Mouse (Mus musculus): ENCODE data around the gene Dll4. TPM values are rescaled to one million over a fixed set of nuclear protein-coding genes. Genes with fewer than 3 reads are reported as not detected.

Dll4 gene
- polyA plus RNA-seq, 1 experiment from 2014 or later, result 5.5 TPM

DNA sequence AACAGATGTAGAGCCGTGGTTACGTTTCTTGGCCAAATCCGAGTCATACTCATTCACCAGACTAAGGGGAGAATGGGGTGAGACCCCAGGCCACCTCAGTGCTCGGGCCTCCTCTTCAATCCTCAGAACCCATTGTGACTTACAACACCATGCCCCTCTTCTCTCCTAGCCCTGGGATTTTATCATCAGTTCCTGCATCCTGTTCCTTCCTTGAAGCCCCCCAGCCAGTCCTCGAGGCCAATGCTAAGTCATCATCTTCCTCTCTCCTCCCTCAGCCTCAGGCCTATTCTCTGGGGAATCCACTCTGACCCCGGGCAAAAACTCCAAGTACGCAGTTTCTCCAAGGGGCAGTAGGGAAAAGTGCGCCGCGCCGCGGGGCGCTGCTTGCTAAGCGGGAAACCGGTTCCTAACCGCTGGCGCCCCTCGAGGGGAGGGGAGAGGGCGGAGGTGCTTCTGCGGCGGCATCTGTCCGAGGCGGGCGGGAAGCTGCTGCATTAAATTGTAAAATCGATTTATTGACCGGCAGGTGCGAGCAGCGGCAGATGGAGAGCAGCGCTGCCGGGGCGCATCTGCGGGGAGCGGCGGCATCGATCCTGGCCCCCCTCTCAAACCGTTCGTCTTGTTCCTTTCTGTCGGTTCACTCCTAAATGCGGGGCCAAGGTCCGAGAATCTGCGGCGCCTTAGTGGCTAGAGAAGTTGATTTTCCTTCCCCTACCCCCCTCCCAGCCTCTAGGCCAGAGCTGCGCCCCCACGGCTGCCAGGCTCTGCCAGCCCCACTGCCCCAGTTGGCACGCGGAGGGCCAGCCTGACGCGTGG is 3.6 kb upstream of the Dll4 start:
- Histone ChIP-seq H3K9ac (replicated peaks; ENCODE audit: low read depth, low read length) (peak overlapping the region; percentile 50), H3K4me2 (ENCODE audit: low read length) (peak overlapping the region; percentile 77), H3K4me1 (replicated peaks; ENCODE audit: control insufficient read depth, insufficient read depth, low read length) (peaks cover 54% of the 10 kb centered on the region), H3K36me3 (ENCODE audit: control insufficient read depth, insufficient read depth) (no peaks in the 10 kb centered on the region), H3K4me3 (replicated peaks; ENCODE audit: low read length) (peak overlapping the region; percentile 42), H3K27ac (ENCODE audit: low read length) (no peak overlapping the region), H3K9me3 (ENCODE audit: control insufficient read depth, low read length) (no peaks in the 10 kb centered on the region), H3K27me3 (replicated peaks; ENCODE audit: control insufficient read depth, insufficient read depth, low read length) (peaks cover 64% of the 10 kb centered on the region)
- no peak for ATAC-seq
- WGBS, result 1% methylated on average over 48 of the region's 48 CpGs

DNA sequence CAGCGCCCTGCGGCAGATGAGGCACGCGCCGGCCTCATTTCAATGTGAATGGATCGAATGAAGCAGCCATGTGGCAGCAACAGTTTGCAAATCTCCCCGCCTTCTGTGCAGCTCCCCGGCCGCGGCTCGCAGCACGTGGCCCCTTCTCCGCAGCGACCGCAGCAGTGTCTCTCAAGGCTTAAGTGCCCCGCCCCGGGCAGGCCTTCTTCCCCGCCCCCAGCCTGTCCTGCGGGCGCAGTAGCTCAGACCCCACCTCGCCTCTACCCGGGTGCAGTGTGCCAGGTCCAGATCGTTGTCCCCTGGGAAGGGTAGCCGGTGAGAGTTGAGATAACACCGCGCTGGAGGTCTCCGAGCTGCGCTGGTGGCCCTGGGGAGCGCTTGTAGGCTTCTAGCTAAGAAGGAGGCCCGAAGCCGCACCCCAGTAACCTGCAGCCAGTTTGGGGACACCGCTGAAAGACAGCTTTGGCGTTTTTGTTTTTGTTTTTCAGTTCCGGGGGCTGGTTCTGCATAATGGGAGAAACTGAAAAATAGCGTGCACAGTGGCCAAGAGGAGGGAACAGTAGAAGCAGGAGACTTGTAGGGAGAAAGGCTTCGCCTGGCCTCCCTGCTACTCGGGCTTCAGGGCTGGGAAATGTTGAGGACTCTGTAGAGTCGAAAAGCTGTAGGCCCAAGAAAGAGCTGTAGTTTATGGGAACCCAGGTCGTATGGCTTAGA is 2.8 kb upstream of the Dll4 start:
- 2% methylated on average over 39 of the region's 39 CpGs for WGBS
- Histone ChIP-seq H3K36me3 (ENCODE audit: control insufficient read depth, insufficient read depth) (no peaks in the 10 kb centered on the region), H3K9me3 (ENCODE audit: control insufficient read depth, low read length) (no peaks in the 10 kb centered on the region), H3K9ac (replicated peaks; ENCODE audit: low read depth, low read length) (peak overlapping the region; percentile 50), H3K27ac (ENCODE audit: low read length) (no peak overlapping the region), H3K27me3 (replicated peaks; ENCODE audit: control insufficient read depth, insufficient read depth, low read length) (peaks cover 64% of the 10 kb centered on the region), H3K4me3 (replicated peaks; ENCODE audit: low read length) (peak overlapping the region; percentile 42), H3K4me1 (replicated peaks; ENCODE audit: control insufficient read depth, insufficient read depth, low read length) (peaks cover 57% of the 10 kb centered on the region), H3K4me2 (ENCODE audit: low read length) (peak overlapping the region; percentile 77)
- peak; percentile 86 for ATAC-seq

DNA sequence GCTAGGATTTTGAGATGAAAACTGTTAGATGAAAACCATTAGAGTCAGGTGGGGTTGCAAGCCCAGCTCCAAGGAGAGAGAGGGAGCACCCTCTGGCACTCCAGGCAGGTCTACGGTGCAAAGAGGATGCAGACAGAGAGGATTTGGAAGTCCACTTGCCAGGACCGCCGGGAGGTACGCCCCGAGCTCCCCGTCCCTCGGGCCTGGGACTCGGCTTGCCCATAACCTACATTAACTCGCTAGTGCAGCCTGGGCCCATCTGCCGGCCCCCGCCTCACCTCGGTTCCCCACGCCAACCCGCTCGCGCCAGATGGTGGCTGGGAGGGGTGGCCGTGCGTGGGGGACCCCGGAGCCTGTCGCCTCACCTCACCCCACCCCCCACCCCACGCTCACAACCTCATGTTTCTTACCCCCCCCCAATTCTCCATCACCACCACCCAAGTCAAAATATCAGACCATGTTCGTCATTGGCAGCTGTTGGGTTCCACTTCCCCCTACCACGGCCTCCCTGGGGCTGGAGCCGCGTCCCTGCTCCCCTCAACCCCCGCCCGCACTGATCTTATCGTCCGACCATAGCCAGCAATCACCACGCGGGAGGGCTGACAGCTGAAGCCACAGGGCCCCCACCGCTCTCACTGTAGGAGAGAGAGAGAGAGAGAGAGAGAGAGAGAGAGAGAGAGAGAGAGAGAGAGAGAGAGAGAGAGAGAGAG is 1.6 kb upstream of the Dll4 start:
- WGBS, result 2% methylated on average over 29 of the region's 32 CpGs
- no peak overlapping the region for H3K27ac ChIP-seq (ENCODE audit: low read length)
- peak overlapping the region; percentile 86 for H3K4me2 ChIP-seq (ENCODE audit: low read length)
- no peak overlapping the region for H3K9ac ChIP-seq (replicated peaks; ENCODE audit: low read depth, low read length)
- H3K9me3 ChIP-seq (ENCODE audit: control insufficient read depth, low read length), result no peaks in the 10 kb centered on the region
- ATAC-seq, result no peak
- H3K27me3 ChIP-seq (replicated peaks; ENCODE audit: control insufficient read depth, insufficient read depth, low read length), result peaks cover 70% of the 10 kb centered on the region
- H3K4me1 ChIP-seq (replicated peaks; ENCODE audit: control insufficient read depth, insufficient read depth, low read length), result peaks cover 57% of the 10 kb centered on the region
- H3K36me3 ChIP-seq (ENCODE audit: control insufficient read depth, insufficient read depth), result no peaks in the 10 kb centered on the region
- H3K4me3 ChIP-seq (replicated peaks; ENCODE audit: low read length), result no peak overlapping the region; the same call in 1 of the 2 replicates

DNA sequence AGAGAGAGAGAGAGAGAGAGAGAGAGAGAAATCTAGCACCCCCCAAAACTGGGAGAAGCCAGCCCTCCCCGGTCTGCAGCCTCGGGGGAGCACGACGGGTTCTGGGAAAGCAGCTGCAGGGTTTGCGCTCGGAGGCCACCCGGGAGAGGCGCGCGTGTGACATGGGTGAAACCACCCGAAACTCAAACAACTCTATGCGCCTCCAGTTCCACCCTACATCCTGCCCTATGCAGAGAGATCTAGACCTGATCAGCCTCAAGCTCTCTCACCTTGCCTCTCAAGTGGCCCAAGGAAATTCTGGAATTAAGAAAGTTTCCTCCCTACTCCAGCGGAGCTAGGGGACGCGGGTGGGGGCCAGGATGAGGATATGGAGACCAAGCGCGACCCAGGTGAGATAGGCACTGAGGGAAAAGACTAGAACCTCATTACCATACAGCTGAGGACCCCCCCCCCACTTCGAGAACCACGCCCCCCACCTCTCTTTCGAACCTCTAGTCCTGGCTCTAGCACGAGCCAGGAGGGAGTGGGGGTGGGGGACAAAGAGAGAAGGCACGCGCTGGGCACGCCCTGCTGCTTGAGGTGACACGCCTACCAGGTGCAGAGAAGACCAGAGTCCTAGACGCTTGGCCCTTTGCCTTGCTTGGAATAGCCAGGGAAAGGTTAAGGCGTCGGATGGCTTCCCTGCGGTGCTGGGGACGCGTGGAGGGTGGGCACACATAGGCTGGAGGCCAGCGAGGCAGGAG is 837 bp upstream of the Dll4 start:
- no peaks in the 10 kb centered on the region for H3K36me3 ChIP-seq (ENCODE audit: control insufficient read depth, insufficient read depth)

DNA sequence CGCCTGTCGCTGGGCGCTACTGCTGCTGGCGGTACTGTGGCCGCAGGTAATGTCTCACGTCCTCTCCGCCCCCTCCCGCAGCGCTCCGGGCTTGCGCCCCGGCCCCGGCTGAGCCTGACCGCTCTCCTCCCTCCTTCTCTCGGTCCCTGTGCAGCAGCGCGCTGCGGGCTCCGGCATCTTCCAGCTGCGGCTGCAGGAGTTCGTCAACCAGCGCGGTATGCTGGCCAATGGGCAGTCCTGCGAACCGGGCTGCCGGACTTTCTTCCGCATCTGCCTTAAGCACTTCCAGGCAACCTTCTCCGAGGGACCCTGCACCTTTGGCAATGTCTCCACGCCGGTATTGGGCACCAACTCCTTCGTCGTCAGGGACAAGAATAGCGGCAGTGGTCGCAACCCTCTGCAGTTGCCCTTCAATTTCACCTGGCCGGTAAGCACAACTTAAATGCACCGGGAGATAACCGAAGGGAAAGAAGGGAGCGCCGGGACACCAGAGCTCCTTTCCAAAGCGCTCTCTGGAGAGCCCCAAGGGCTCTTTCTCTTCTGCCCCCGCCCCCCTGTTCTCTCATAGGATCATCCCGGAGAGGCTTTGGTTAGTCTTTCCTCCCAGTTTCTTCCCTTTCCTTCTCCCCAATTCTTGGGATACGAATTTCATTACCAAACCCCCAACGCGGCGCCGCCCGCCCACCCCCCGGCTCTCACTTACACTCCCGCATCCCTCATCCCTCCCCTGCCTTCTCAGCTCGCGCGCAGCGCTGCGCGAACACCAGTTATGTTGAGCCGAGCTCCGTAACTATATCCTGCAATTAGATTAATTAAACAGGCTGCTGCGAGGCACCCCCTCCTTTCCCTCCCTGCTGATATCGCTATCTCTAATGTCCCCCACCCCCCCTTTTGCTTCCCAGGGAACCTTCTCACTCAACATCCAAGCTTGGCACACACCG is 847 bp downstream of the Dll4 start:
- H3K27ac ChIP-seq (ENCODE audit: low read length), result no peak overlapping the region
- H3K4me1 ChIP-seq (replicated peaks; ENCODE audit: control insufficient read depth, insufficient read depth, low read length), result peaks cover 54% of the 10 kb centered on the region
- H3K4me3 ChIP-seq (replicated peaks; ENCODE audit: low read length), result peak overlapping the region; percentile 50
- 0 out of 2 replicates have a peak, but pooled peaks have one; percentile 29 for ATAC-seq
- peak overlapping the region; percentile 86 for H3K4me2 ChIP-seq (ENCODE audit: low read length)
- H3K36me3 ChIP-seq (ENCODE audit: control insufficient read depth, insufficient read depth), result no peaks in the 10 kb centered on the region
- H3K27me3 ChIP-seq (replicated peaks; ENCODE audit: control insufficient read depth, insufficient read depth, low read length), result peaks cover 67% of the 10 kb centered on the region
- H3K9ac ChIP-seq (replicated peaks; ENCODE audit: low read depth, low read length), result peak overlapping the region; percentile 47
- no peaks in the 10 kb centered on the region for H3K9me3 ChIP-seq (ENCODE audit: control insufficient read depth, low read length)
- under 1% methylated on average over 59 of the region's 61 CpGs for WGBS

More for the DNA sequence above, 837 bp upstream of the Dll4 start:
- Histone ChIP-seq H3K27ac (ENCODE audit: low read length) (no peak overlapping the region), H3K4me1 (replicated peaks; ENCODE audit: control insufficient read depth, insufficient read depth, low read length) (peaks cover 57% of the 10 kb centered on the region), H3K9me3 (ENCODE audit: control insufficient read depth, low read length) (no peaks in the 10 kb centered on the region), H3K4me3 (replicated peaks; ENCODE audit: low read length) (peak overlapping the region; percentile 50), H3K9ac (replicated peaks; ENCODE audit: low read depth, low read length) (no peak overlapping the region), H3K27me3 (replicated peaks; ENCODE audit: control insufficient read depth, insufficient read depth, low read length) (peaks cover 70% of the 10 kb centered on the region), H3K4me2 (ENCODE audit: low read length) (peak overlapping the region; percentile 86)
- no peak for ATAC-seq
- WGBS, result under 1% methylated on average over 31 of the region's 32 CpGs

DNA sequence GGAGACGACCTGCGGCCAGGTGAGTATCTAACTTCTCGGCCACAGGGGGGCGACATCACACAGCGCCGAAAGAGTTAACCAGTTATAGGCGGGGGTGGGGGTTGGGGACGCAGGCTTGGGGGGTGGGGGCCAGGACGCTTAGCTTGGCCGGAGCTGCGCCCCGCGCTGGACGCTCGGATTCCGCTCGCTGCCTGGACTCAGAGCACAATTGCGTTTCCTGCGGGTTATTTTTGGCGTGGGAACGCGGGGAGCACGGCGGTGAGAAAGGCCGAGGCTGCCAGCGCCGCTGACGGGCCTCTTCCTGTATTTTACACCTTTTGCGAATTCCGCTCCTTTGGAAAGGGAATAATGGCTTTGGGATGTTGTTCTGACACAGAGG is 1.5 kb downstream of the Dll4 start:
- Histone ChIP-seq H3K9me3 (ENCODE audit: control insufficient read depth, low read length) (no peaks in the 10 kb centered on the region), H3K27me3 (replicated peaks; ENCODE audit: control insufficient read depth, insufficient read depth, low read length) (peaks cover 70% of the 10 kb centered on the region), H3K4me2 (ENCODE audit: low read length) (peak overlapping the region; percentile 86), H3K27ac (ENCODE audit: low read length) (no peak overlapping the region), H3K4me3 (replicated peaks; ENCODE audit: low read length) (peak overlapping the region; percentile 50), H3K9ac (replicated peaks; ENCODE audit: low read depth, low read length) (peak overlapping the region; percentile 27), H3K36me3 (ENCODE audit: control insufficient read depth, insufficient read depth) (no peaks in the 10 kb centered on the region), H3K4me1 (replicated peaks; ENCODE audit: control insufficient read depth, insufficient read depth, low read length) (peaks cover 48% of the 10 kb centered on the region)
- ATAC-seq, result no peak
- under 1% methylated on average over 30 of the region's 30 CpGs for WGBS

DNA sequence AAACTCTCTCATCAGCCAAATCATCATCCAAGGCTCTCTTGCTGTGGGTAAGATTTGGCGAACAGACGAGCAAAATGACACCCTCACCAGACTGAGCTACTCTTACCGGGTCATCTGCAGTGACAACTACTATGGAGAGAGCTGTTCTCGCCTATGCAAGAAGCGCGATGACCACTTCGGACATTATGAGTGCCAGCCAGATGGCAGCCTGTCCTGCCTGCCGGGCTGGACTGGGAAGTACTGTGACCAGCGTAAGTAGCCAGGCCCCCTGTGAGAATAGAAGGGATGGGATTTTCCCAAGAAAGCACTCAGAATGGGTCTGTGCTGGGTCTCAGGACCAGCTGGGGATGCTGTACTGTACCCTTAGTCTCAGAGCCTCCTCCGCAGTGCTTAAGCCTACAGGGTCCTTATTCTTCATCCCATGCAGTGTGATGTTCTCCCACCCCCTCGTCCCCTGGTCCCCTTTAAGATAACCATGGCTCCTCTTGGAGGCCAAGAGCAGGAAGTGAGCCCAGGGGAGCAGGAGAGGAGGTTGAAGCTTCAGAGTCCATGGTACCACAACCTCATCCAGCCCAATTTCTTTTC is 2.5 kb downstream of the Dll4 start:
- H3K9ac ChIP-seq (replicated peaks; ENCODE audit: low read depth, low read length), result no peak overlapping the region
- no peaks in the 10 kb centered on the region for H3K9me3 ChIP-seq (ENCODE audit: control insufficient read depth, low read length)
- WGBS, result 11% methylated on average over 11 of the region's 11 CpGs
- no peak overlapping the region for H3K27ac ChIP-seq (ENCODE audit: low read length)
- H3K27me3 ChIP-seq (replicated peaks; ENCODE audit: control insufficient read depth, insufficient read depth, low read length), result peaks cover 67% of the 10 kb centered on the region
- no peaks in the 10 kb centered on the region for H3K36me3 ChIP-seq (ENCODE audit: control insufficient read depth, insufficient read depth)
- no peak for ATAC-seq
- peaks cover 38% of the 10 kb centered on the region for H3K4me1 ChIP-seq (replicated peaks; ENCODE audit: control insufficient read depth, insufficient read depth, low read length)
- no peak overlapping the region for H3K4me3 ChIP-seq (replicated peaks; ENCODE audit: low read length)
- H3K4me2 ChIP-seq (ENCODE audit: low read length), result peak overlapping the region; percentile 15; the same call in 1 of the 2 replicates

GRCm38 (mm10) chr2:119328546-119328945 is 3.0 kb downstream of the Dll4 start:
- Histone ChIP-seq H3K27me3 (replicated peaks; ENCODE audit: control insufficient read depth, insufficient read depth, low read length) (peaks cover 62% of the 10 kb centered on the region), H3K4me2 (ENCODE audit: low read length) (peak overlapping the region; percentile 15; the same call in 1 of the 2 replicates), H3K4me3 (replicated peaks; ENCODE audit: low read length) (no peak overlapping the region), H3K4me1 (replicated peaks; ENCODE audit: control insufficient read depth, insufficient read depth, low read length) (peaks cover 36% of the 10 kb centered on the region), H3K9me3 (ENCODE audit: control insufficient read depth, low read length) (no peaks in the 10 kb centered on the region), H3K36me3 (ENCODE audit: control insufficient read depth, insufficient read depth) (no peaks in the 10 kb centered on the region), H3K27ac (ENCODE audit: low read length) (no peak overlapping the region), H3K9ac (replicated peaks; ENCODE audit: low read depth, low read length) (no peak overlapping the region)
- no peak for ATAC-seq
- 38% methylated on average over 5 of the region's 5 CpGs for WGBS
